Mouse (Mus musculus) spleen, adult 2 months (tissue): ENCODE measurements around the gene Sdr42e1. TPM values are rescaled to one million over a fixed set of nuclear protein-coding genes. Genes with fewer than 3 reads are reported as not detected.

Source experiments
- DNase-seq, 2 experiments: peaks; one replicate each; pipeline versions ENCODE4 v3.0.0 to v3.0.0-alpha.2; 2012 to 2021; ENCODE audit warnings: low spot score in 2 of 2, low read depth in 1 of 2
- H3K27ac ChIP-seq: fragments of 200-500 bp; 2 replicates; pipeline ENCODE4 v1.5.1; 2012; ENCODE audit warnings: low read length, inconsistent platforms; ENCODE audit not compliant: insufficient read depth
- H3K27me3 ChIP-seq: fragments of 200-500 bp; 2 replicates; pipeline ENCODE4 v1.6.1; 2012; ENCODE audit warnings: mild to moderate bottlenecking, moderate library complexity, low read length, inconsistent platforms; ENCODE audit not compliant: control insufficient read depth, insufficient read depth
- H3K36me3 ChIP-seq: fragments of 200-500 bp; 2 replicates; pipeline ENCODE4 v1.6.1; 2012; ENCODE audit warnings: mild to moderate bottlenecking, low read length, inconsistent platforms; ENCODE audit not compliant: control insufficient read depth, insufficient read depth
- H3K4me1 ChIP-seq: fragments of 200-500 bp; 2 replicates; pipeline ENCODE4 v1.6.1; 2011; ENCODE audit warnings: inconsistent platforms; ENCODE audit not compliant: control insufficient read depth, insufficient read depth, insufficient read length
- H3K4me3 ChIP-seq: fragments of 200-500 bp; 2 replicates; pipeline ENCODE4 v1.5.1; 2011; ENCODE audit warnings: mild to moderate bottlenecking, inconsistent platforms; ENCODE audit not compliant: insufficient read depth, insufficient read length; ENCODE audit errors: extremely low read depth
- CTCF ChIP-seq: fragments of 200-500 bp; IDR thresholded peaks from 2 replicates; pipeline ENCODE4 v1.5.1; 2011; ENCODE audit warnings: mild to moderate bottlenecking, inconsistent platforms; ENCODE audit not compliant: insufficient read depth, insufficient read length, insufficient replicate concordance; ENCODE audit errors: extremely low read depth
- POLR2A ChIP-seq: fragments of 200-500 bp; IDR thresholded peaks from 2 replicates; pipeline ENCODE4 v1.6.1; 2011; ENCODE audit warnings: low read depth, low read length, inconsistent platforms
- WGBS: fragments of 180-500 bp; shearing (Covaris S2); methylation state at CpG from one replicate; pipeline ENCODE4 v1.1.7; 2018; 5-methylcytosine and 5-hydroxymethylcytosine counted together
- polyA plus RNA-seq: library from polyadenylated mRNA; depleted of rRNA; stranded (reverse); fragments of >200 nt; gene quantifications from 2 replicates; pipeline ENCODE4 v1.2.3, GENCODE M21; 2012

Gene Sdr42e1
- polyA plus RNA-seq, 1 experiment = 2.0 TPM

DNA sequence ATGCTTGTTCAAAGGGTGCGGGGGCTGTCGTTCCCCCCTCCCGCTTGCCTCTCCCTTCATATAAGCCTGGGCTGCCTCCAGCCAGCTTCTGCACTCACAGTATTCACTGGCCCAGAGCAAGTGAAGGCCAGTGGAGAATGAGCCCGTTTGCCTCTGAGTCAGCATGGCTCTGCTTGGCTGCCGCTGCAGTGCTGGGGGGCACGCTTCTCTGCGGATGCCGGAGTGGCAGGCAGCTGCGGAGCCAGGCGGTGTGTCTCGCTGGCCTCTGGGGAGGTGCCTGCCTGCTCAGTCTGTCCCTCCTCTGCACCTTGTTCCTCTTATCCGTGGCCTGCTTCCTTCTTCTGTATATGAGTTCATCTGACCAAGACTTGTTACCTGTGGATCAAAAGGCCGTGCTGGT, 28.4 kb upstream of the Sdr42e1 start, which contains the start of gene Hsd17b2:
Gene Hsd17b2, plus strand, starts transcription at position 46 of the 400 bp plus-strand sequence.
- Histone ChIP-seq H3K4me1 (no peaks in the 10 kb centered on the region), H3K27ac (no peak within 1 kb of the TSS), H3K27me3 (no peaks in the 10 kb centered on the region), H3K4me3 (no peak within 1 kb of the TSS), H3K36me3 (no peaks in the 10 kb centered on the region)
- 27% methylated on average over 13 of the region's 13 CpGs for WGBS
- peak in 1 of 2 experiments; percentile 5 for DNase-seq
- TF ChIP-seq POLR2A (no peak), CTCF (no peak)

DNA sequence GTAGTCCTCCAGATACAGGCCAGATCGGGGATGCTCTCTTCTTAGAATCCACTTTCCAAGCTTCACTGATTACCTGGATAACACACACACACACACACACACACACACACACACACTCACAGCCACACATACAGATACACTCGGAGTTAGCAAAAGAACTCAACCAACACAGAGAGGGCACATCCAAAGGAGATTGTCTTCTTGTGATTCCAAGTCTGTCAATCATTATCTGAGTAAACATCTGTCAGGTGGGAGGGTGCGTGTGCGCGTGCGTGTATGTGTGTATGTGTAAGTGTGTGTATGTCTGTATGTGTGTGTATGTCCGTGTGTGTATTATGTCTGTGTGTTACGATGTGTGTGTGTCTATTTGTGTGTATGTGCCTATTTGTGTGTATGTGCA, 27.8 kb upstream of the Sdr42e1 start:
- Histone ChIP-seq H3K27ac (no peak overlapping the region), H3K4me3 (no peak overlapping the region), H3K4me1 (no peaks in the 10 kb centered on the region), H3K27me3 (no peaks in the 10 kb centered on the region), H3K36me3 (no peaks in the 10 kb centered on the region)
- TF ChIP-seq POLR2A (no peak), CTCF (no peak)
- DNase-seq = no peak
- WGBS = 88% methylated on average over 8 of the region's 8 CpGs

DNA sequence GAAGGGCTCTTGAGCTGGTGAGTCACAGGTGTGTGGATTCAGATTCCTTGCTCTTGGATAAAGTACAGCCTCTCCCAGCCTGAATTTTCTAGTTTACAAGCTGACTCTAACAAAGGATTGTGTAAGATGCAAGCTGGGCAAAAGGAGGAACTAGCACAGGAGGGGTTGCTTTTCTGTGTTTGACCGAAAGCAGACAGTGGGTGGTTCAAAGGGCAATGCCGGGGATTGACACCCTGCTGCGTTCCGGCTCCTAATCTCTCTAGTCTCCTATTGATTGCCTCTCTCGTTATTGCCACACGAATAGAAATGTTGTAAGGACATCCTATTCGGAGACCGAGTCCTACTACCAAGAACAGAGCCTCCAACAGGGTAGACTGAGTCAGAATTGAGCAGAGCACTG, 27.2 kb upstream of the Sdr42e1 start:
- H3K4me3 ChIP-seq = no peak overlapping the region
- H3K36me3 ChIP-seq = no peaks in the 10 kb centered on the region
- 58% methylated on average over 8 of the region's 8 CpGs for WGBS
- DNase-seq = no peak
- no peaks in the 10 kb centered on the region for H3K4me1 ChIP-seq
- H3K27ac ChIP-seq = no peak overlapping the region
- no peak for TF ChIP-seq POLR2A
- H3K27me3 ChIP-seq = no peaks in the 10 kb centered on the region

DNA sequence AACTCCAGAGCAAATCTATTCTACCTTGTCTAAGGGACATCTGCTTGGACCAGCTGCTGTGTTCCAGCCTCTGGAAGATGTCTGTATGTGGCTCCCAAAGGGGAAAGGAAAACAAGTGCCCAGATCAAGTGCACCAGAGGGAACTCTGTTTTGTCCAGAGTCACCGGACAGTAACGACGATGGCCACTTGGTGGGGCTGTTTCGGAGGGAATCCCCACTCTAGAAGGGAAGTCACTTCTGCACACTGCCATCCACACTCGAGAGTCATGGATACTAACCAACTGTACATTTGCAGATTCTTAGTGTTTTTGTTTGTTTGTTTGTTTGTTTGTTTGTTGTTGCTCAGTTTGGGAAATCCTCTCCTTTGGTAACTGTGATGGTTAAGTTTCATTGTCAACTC, 23.8 kb upstream of the Sdr42e1 start:
- WGBS = 41% methylated on average over 5 of the region's 5 CpGs
- Histone ChIP-seq H3K36me3 (no peaks in the 10 kb centered on the region), H3K4me1 (no peaks in the 10 kb centered on the region), H3K27me3 (no peaks in the 10 kb centered on the region), H3K4me3 (no peak overlapping the region), H3K27ac (no peak overlapping the region)
- no peak for DNase-seq
- TF ChIP-seq CTCF = no peak
- no peak for TF ChIP-seq POLR2A

DNA sequence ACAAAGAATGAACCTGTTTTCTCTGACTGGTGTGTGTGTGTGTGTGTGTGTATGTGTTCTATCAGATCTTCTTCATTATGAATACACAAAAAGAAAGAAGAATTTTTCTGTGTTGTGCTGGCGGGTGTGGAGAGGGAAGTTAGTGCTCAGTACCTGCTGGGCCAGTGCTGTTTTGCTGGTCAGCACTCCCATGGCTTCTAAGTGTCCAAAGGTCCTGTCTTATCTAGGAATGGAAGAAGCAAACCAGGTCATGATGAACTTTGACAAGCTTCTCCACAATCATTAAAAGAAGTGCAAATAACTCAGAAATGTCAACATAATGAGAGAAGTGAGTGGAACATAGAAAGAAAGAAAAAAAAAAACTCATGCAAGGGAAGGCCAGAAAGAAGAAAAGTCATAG, 22.1 kb upstream of the Sdr42e1 start:
- no peak overlapping the region for H3K27ac ChIP-seq

DNA sequence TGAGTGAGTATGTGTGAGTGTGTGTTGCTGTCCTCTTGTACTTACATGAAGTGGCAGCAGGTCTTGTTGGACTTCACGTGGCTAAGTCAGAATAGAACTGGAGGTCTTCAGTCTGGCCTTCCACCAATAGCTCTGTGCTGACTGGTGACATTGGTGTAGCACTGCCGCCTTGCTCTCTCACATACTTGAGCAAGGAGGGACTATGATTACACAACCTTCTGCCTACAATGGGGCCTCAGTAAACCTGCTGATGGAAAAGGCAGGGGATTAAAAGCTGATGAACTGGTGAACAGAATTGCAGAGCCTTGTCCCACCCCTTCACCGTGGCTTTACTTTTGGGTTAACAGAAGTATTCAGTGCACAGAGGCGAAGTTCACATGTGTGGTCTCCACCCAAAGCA, 18.6 kb upstream of the Sdr42e1 start:
- Histone ChIP-seq H3K4me1 (no peaks in the 10 kb centered on the region), H3K27me3 (no peaks in the 10 kb centered on the region), H3K4me3 (no peak overlapping the region), H3K36me3 (no peaks in the 10 kb centered on the region), H3K27ac (no peak overlapping the region)
- DNase-seq = no peak
- WGBS = 82% methylated on average over 4 of the region's 4 CpGs
- TF ChIP-seq CTCF (no peak), POLR2A (no peak)

More for the DNA sequence above, 22.1 kb upstream of the Sdr42e1 start:
- Histone ChIP-seq H3K4me3 (no peak overlapping the region), H3K27me3 (no peaks in the 10 kb centered on the region), H3K4me1 (no peaks in the 10 kb centered on the region), H3K36me3 (no peaks in the 10 kb centered on the region)
- TF ChIP-seq CTCF (no peak), POLR2A (no peak)
- 79% methylated on average over 1 of the region's 1 CpGs for WGBS
- DNase-seq = no peak

DNA sequence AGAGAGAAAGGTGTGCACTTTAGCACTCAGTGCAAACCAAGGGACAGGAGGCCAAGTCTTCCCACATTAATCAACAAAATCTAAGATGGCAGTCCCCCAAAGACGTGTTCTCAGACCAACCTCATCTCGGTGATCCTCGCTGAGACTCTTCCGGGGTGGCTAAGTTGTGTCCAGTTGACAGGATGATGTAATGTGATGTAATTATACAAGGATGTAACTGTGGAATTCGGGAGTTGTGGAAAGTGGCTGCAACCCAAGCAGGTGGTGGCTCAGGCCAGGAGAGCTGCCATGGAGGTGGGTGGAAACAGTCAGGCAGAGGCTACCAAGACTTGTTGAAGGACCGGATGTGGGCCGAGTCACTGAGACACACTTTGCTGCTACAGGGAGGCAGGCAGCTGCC, 14.4 kb upstream of the Sdr42e1 start:
- no peaks in the 10 kb centered on the region for H3K36me3 ChIP-seq
- no peak overlapping the region for H3K27ac ChIP-seq
- no peaks in the 10 kb centered on the region for H3K4me1 ChIP-seq
- 80% methylated on average over 7 of the region's 7 CpGs for WGBS
- H3K27me3 ChIP-seq = no peaks in the 10 kb centered on the region
- TF ChIP-seq CTCF (no peak), POLR2A (no peak)
- no peak for DNase-seq
- H3K4me3 ChIP-seq = no peak overlapping the region
